Mouse (Mus musculus) spleen, postnatal 36 days (tissue): ENCODE data around the gene Olfr818.
"Not testable (repeated sequence)": the region's sequence is repeated elsewhere in the genome, so short reads cannot be mapped to it uniquely, and the experiment has no call there.

Source experiments
- DNase-seq, 2 experiments: peaks; one replicate each; pipeline ENCODE4 v3.0.0; 2022; ENCODE audit warnings: low spot score in 2 of 2, mixed read lengths in 1 of 2

Gene Olfr818

DNA sequence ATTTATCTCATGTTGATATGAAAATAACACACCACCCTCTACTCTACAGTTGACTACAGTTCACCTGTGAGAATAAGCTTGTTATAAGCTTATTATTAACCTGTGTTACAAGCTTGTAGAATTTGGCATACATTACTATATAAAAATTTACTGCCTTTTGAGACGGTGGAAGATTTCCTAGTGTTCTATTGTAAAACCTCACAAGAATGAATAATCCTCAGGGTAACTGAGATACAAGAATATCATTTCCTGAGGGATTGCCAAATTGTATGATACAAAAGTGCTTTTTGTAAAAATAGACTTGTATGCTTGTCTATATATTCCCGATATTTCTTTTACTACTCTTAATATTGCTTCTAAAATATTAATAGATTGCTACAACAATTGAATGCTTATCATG lies at the start of gene Olfr818:
TSS of gene Olfr818 (minus strand) at position 101 of the 400 bp plus-strand sequence.
- no peak for DNase-seq

DNA sequence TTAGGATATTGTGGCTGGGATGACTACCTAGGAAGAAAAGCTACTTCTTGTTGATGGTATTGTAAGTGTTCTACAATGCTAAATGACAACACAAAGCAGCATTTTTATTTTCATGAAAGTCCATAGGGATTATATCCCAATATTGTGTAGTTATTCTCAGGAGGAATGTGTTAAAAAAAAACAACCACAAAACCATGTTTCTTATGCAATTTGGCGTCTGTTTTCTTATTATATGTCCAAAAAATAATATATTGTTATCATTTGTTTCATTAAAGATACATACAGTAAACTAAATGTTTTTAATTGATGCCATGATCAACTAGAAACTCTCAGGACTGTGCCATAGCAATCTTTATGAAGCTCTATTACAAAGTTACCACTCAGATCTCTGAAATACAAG lies 36.1 kb upstream of the Olfr818 start, which contains the start of gene Gm10310:
TSS of gene Gm10310 (minus strand) at position 101 of the 400 bp plus-strand sequence.
- DNase-seq = not testable (repeated sequence)

DNA sequence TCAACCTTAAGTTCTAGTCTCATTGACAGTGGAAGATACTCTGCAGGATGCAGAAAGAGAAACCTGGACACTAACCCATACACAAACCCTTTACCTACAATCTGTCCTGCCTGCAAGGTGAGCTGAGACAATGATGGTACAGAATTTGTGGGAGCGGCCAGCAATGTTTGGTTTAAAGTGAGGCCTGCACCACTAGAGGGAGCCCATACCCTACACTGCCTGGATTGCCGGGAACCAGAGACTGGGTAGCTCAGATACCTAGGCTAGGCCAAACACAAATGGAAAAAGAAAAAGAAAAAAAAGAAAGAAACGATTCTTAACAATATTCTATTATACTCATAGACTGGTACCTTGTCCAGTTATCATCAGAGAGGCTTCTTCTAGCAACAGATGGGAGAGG lies 33.0 kb upstream of the Olfr818 start:
- not testable (repeated sequence) for DNase-seq

DNA sequence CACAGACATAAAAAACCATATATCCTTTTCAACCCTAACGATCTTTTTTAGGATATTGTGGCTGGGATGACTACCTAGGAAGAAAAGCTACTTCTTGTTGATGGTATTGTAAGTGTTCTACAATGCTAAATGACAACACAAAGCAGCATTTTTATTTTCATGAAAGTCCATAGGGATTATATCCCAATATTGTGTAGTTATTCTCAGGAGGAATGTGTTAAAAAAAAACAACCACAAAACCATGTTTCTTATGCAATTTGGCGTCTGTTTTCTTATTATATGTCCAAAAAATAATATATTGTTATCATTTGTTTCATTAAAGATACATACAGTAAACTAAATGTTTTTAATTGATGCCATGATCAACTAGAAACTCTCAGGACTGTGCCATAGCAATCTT lies 27.1 kb upstream of the Olfr818 start, which contains the start of gene Olfr247:
TSS of gene Olfr247 (minus strand) at position 101 of the 400 bp plus-strand sequence.
- DNase-seq = not testable (repeated sequence)

DNA sequence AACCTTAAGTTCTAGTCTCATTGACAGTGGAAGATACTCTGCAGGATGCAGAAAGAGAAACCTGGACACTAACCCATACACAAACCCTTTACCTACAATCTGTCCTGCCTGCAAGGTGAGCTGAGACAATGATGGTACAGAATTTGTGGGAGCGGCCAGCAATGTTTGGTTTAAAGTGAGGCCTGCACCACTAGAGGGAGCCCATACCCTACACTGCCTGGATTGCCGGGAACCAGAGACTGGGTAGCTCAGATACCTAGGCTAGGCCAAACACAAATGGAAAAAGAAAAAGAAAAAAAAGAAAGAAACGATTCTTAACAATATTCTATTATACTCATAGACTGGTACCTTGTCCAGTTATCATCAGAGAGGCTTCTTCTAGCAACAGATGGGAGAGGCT lies 24.1 kb upstream of the Olfr818 start:
- DNase-seq = not testable (repeated sequence)

- DNase-seq = not testable (repeated sequence)
Measured at GRCm38 (mm10) chr10:129967166-129967565, 18.3 kb upstream of the Olfr818 start, which contains the start of gene Olfr819. Gene Olfr819 (minus strand): TSS chr10:129967266.

- not testable (repeated sequence) for DNase-seq
Measured at GRCm38 (mm10) chr10:129966232-129966631, 17.3 kb upstream of the Olfr818 start.

DNA sequence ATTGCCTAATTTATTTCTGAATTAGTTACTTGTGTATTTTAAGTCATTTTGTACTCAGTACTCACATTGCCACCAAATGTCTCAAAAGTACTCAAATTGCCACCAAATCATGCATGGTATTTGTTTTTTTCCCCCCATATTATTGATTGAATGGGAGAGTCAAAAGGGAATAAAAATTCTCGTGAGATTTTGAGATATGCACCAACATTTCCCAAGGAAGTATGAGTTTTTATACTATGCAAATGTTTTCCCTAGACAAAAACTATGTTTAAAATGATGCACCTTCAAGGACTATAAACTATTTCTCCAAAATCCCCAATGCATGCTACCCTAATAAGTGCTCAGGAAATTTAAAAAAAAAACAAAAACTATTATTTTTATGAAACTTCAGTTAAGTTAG lies 33.4 kb downstream of the Olfr818 start, which contains the start of gene Olfr816:
TSS of gene Olfr816 (minus strand) at position 101 of the 400 bp plus-strand sequence.
- DNase-seq = no peak

GRCm38 (mm10) chr10:129905767-129906166 lies 43.1 kb downstream of the Olfr818 start, which contains the start of gene Olfr815:
Gene Olfr815 (minus strand): TSS chr10:129905867.
- DNase-seq = not testable (repeated sequence)
